Mouse (Mus musculus) ES-CJ7 (cell line): ENCODE measurements around the gene Adamtsl2.

ENCODE experiments used
- DNase-seq: peaks from one replicate; pipeline ENCODE4 v3.0.0; 2011; ENCODE audit warnings: low read depth, low spot score

Gene Adamtsl2

GRCm38 (mm10) chr2:27075485-27075884, 3.7 kb upstream of the Adamtsl2 start:
- peak; percentile 31 for DNase-seq

- DNase-seq: peak; percentile 6
These were observed 1.4 kb upstream of the Adamtsl2 start for GRCm38 (mm10) chr2:27077655-27078244.

DNA sequence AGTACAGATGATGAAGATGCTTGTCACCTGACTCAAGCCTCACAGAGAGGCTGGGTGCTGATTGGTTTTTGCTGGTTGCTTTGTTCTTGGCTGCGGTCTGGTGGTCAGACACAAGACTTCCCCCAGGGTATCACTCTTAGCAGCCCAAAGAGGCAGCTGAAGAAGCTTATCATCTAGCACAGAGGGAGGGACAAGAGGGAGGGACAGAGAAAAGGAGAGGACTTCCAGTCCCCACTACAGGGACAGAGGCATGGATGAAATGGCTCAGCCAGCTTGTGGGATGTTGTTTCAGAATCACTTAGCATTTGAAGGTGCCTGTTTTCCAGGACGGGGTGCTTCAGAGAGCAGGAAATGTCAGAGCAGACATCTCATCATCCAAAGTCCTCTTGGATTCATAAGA, 867 bp upstream of the Adamtsl2 start:
- no peak for DNase-seq

- DNase-seq: no peak
These were observed 470 bp downstream of the Adamtsl2 start for GRCm38 (mm10) chr2:27079649-27080048.

GRCm38 (mm10) chr2:27083761-27084475, 4.7 kb downstream of the Adamtsl2 start:
- DNase-seq: no peak

- no peak for DNase-seq
These were observed 5.8 kb downstream of the Adamtsl2 start for GRCm38 (mm10) chr2:27084963-27085362.

DNA sequence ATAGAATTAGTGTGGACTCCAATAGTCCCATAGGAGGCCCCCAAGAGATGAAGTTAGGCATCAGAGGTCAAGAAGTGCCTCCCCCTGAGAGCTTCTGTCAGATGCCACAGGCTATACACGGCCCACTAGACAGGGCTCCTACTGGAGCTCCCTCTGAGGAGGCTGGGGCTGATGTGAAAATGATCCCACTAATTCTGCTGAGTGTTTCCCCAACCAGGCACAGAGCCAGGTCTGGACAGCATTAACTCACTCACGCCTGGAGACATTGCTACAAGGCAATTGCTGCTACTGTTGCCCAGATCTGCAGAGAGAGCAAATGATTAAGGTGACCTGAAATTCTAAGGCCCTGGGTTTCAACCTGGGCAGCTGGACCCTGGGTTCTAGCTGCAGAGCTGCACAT, 6.6 kb downstream of the Adamtsl2 start:
- DNase-seq: no peak

- DNase-seq: no peak
These were observed 7.4 kb downstream of the Adamtsl2 start for GRCm38 (mm10) chr2:27086483-27087010.

- DNase-seq: no peak
These were observed 8.4 kb downstream of the Adamtsl2 start for GRCm38 (mm10) chr2:27087581-27087980.

GRCm38 (mm10) chr2:27088071-27088644, 9.0 kb downstream of the Adamtsl2 start:
- DNase-seq: no peak

DNA sequence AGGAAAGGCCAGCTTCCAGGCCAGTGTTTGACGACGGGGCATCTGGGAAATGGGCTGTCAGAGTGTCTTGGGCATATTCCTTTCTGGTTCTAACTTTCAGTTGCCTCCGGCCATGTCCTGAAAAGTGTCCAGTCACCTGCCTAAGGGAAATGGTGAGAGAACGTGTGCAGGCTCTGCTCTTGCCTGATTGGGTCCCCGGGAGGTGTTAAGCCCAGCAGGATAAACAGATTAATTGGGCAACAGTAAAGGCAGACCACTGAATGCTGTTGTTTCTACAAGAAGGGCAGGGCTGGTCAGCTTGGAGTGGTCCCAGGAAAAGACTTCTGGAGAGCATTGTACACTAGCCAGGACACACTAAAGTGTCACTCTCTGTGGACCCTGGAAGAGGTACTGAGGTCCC, 9.5 kb downstream of the Adamtsl2 start:
- DNase-seq: no peak

DNA sequence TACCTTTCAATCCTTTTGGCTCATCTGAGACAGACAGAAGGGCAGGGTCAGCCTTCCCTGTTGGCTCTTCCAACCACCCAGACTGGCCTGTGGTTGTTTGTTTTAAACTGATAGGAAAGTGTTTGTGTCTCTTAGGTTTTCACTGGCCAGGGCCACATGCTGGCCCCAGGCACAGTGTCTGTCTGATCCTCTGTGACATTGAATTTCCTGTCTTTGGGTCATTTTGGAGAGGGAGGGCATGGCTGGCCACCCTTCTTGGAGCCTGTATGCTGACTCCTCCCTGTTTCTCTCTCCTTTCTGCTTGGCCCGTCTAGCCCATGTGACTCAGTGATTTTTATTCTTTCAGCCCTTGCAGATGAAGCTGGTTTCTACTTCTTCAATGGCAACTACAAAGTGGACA, 10.1 kb downstream of the Adamtsl2 start:
- DNase-seq: no peak

GRCm38 (mm10) chr2:27095178-27095577, 16.0 kb downstream of the Adamtsl2 start:
- no peak for DNase-seq

GRCm38 (mm10) chr2:27096341-27096981, 17.3 kb downstream of the Adamtsl2 start:
- DNase-seq: no peak

- DNase-seq: no peak
These were observed 18.1 kb downstream of the Adamtsl2 start for GRCm38 (mm10) chr2:27097241-27097656.

DNA sequence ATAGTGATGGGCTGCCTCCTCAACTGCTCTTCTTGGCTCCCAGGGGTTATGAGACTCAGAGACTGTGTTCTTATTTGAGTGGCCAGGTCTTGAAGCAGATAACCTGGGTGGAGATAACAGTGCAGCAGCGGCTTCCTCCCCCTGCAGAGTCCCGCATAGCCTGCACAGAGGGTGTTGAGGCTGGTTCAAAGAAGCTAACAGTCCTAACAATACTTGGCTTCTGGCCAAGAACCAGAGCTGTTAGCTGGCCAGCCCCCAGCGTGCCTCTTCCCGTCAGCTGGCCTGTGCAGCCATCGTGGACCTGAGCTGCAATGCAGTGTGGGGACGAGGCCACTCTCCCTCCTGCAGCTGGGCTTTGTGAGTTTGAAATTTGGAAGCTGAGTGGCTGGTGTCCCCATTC, 18.6 kb downstream of the Adamtsl2 start:
- no peak for DNase-seq

- no peak for DNase-seq
These were observed 24.4 kb downstream of the Adamtsl2 start for GRCm38 (mm10) chr2:27103554-27103953.

DNA sequence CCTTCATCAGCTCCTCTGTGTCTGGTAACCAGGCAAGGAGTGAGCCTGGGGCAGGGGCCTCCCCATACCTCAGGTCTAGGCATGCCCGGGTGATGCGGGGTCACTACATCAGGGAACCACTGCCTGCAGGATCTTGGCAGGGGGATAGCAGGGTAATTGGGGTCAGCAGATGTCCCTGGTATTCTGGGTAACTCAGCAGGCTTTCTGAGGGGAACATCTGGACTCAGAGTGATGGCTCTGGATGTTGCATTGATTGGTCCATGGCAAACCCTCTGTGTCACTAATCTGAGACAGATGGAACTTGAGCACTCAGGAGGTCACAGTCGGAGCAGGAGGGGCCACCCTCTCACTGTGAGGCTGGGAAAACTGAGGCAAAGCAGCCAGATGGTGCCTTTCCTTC, 27.6 kb downstream of the Adamtsl2 start:
- DNase-seq: no peak

DNA sequence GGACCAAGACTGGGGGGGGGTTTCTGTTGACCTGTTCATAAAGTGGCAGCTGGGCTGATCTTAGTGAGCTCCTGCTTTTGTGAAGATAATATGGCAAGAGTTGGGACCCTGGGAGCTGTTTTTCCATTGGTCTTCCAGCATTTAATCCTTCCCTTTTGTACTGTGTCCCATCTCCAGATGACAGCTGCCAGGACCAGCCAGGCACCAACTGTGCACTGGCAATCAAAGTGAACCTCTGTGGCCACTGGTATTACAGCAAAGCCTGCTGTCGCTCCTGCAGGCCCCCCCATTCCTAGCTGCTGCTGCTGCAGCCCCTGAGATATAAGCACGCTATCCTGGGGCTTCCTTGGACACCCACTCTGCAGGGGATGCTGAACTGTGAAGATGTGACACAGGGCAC, 29.0 kb downstream of the Adamtsl2 start:
- no peak for DNase-seq

DNA sequence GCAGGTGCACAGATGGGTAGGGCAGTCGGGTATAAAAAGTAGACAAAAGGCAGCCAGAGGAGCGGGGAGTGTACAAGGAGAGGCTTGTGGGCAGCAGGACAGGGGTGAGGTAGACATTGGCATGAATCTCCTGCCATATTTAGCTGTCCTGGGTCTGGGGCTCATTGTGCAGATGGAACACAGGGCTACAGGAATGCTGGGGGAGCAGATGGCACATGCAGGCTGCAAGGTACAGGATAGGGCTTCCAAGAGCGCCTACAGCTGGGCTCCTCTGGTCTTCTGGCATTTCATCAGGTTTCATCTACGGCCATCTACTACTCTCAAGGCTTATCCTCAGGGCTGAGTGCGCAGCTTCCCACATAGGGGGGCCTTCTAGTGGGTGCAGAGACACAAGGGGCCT, 29.9 kb downstream of the Adamtsl2 start:
- DNase-seq: no peak

DNA sequence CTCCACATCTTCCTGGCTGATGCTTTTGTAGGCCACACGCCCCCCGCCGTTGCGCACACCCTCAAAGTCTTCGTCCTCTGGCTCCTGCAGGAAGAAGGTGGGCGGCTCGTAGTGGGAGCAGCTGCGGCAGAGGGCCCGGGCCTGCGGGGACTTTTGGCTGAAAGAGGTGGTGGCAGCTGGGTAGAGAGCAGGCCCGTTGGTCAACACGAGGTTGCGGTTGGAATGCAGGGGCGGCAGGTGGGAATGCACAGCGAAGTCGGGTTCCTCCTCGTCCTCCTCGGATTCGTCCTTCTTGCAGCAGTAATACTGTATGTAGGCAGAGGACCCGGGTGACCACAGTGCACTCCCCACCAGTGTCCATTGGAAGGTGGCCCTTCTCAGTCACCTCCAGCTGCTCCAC, 33.4 kb downstream of the Adamtsl2 start:
- no peak for DNase-seq

- no peak for DNase-seq
These were observed 35.0 kb downstream of the Adamtsl2 start for GRCm38 (mm10) chr2:27114169-27114568.
